Mouse (Mus musculus) CH12.LX (cell line): ENCODE data around the gene Spef2. TPM values are rescaled to one million over a fixed set of nuclear protein-coding genes. Genes with fewer than 3 reads are reported as not detected.
"Not testable (repeated sequence)": the region's sequence is repeated elsewhere in the genome, so short reads cannot be mapped to it uniquely, and the experiment has no call there.

Source experiments
- DNase-seq: peaks from one replicate; pipeline ENCODE4 v3.0.0-alpha.2; 2013; ENCODE audit errors: extremely low read depth
- H3K27ac ChIP-seq: 2 replicates; pipeline ENCODE4 v1.5.1; 2012; ENCODE audit warnings: low read depth, mild to moderate bottlenecking, control low read depth, moderate library complexity; ENCODE audit not compliant: insufficient read depth
- H3K27me3 ChIP-seq: replicated peaks from 2 replicates; pipeline ENCODE3; 2012; ENCODE audit warnings: inconsistent platforms
- H3K36me3 ChIP-seq, 2 experiments: replicated peaks in 1 of 2; 2 replicates each; pipeline versions ENCODE3 to v1.6.1; 2012; ENCODE audit warnings: inconsistent platforms in 1 of 2, low read length in 1 of 2, mild to moderate bottlenecking in 1 of 2, mixed read lengths in 1 of 2, moderate library complexity in 1 of 2; ENCODE audit not compliant: control insufficient read depth in 1 of 2, insufficient read depth in 1 of 2
- H3K4me1 ChIP-seq, 2 experiments: 2 replicates each; pipeline ENCODE4 v1.6.1; 2012; ENCODE audit warnings: inconsistent platforms in 1 of 2, moderate library complexity in 1 of 2; ENCODE audit not compliant: insufficient read depth in 2 of 2, control insufficient read depth in 1 of 2
- H3K4me2 ChIP-seq: 2 replicates; pipeline ENCODE4 v1.6.1; 2012; ENCODE audit warnings: low read depth, mild to moderate bottlenecking, control low read depth; ENCODE audit not compliant: poor library complexity, insufficient read depth, severe bottlenecking
- H3K4me3 ChIP-seq, 3 experiments: fragments of 150-350 bp in 1 of 3; sonication (generic) in 1 of 3; replicated peaks in 1 of 3; 2 replicates each; pipeline versions ENCODE3 to v1.5.1; 2011 to 2012; ENCODE audit warnings: low read depth in 2 of 3, low read length in 2 of 3, mild to moderate bottlenecking in 2 of 3, moderate library complexity in 2 of 3, control low read depth in 1 of 3, improper control_type of control experiment in 1 of 3, inconsistent platforms in 1 of 3, mixed read lengths in 1 of 3; ENCODE audit not compliant: poor library complexity in 1 of 3
- H3K79me2 ChIP-seq: replicated peaks from 2 replicates; pipeline ENCODE4 v1.6.1; 2012; ENCODE audit warnings: mild to moderate bottlenecking, moderate library complexity; ENCODE audit not compliant: control insufficient read depth, poor library complexity, insufficient read depth, severe bottlenecking; ENCODE audit errors: extremely low read depth
- H3K9ac ChIP-seq: 2 replicates; pipeline ENCODE4 v1.6.1; 2012; ENCODE audit warnings: low read depth, mild to moderate bottlenecking, control low read depth, moderate library complexity; ENCODE audit not compliant: insufficient read depth
- H3K9me3 ChIP-seq: replicated peaks from 2 replicates; pipeline ENCODE3; 2012; ENCODE audit warnings: low read length, inconsistent platforms, mixed read lengths
- CHD1 ChIP-seq: IDR thresholded peaks from 2 replicates; pipeline ENCODE4 v1.6.1; 2012; ENCODE audit warnings: low read depth, low read length, improper control_type of control experiment, inconsistent platforms
- CTCF ChIP-seq, 2 experiments: IDR thresholded peaks in 1 of 2; conservative IDR thresholded peaks in 1 of 2; 2 replicates each; pipeline ENCODE4 v1.5.1; 2011 to 2012; ENCODE audit warnings: low read depth in 2 of 2, low read length in 2 of 2, improper control_type of control experiment in 1 of 2, inconsistent platforms in 1 of 2, mild to moderate bottlenecking in 1 of 2, moderate library complexity in 1 of 2
- EP300 ChIP-seq: IDR thresholded peaks from 2 replicates; pipeline ENCODE4 v1.6.1; 2011; ENCODE audit warnings: low read length, improper control_type of control experiment
- ETS1 ChIP-seq: conservative IDR thresholded peaks from 2 replicates; pipeline ENCODE4 v1.6.1; 2012; ENCODE audit warnings: low read depth, mild to moderate bottlenecking, inconsistent platforms, low read length, improper control_type of control experiment, moderate library complexity
- HCFC1 ChIP-seq: IDR thresholded peaks from 2 replicates; pipeline ENCODE4 v1.6.1; 2012; ENCODE audit warnings: low read depth, mild to moderate bottlenecking, inconsistent platforms, low read length, improper control_type of control experiment
- JUN ChIP-seq: IDR thresholded peaks from 2 replicates; pipeline ENCODE4 v1.6.1; 2011; ENCODE audit warnings: low read depth, mild to moderate bottlenecking, low read length, improper control_type of control experiment, moderate library complexity; ENCODE audit not compliant: insufficient read depth
- JUND ChIP-seq: conservative IDR thresholded peaks from 2 replicates; pipeline ENCODE4 v1.6.1; 2011; ENCODE audit warnings: low read depth, low read length, improper control_type of control experiment
- MEF2A ChIP-seq: IDR thresholded peaks from 2 replicates; pipeline ENCODE4 v1.6.1; 2014; ENCODE audit warnings: low read depth, mild to moderate bottlenecking, inconsistent platforms, low read length, improper control_type of control experiment, borderline replicate concordance
- MYC ChIP-seq: IDR thresholded peaks from 2 replicates; pipeline ENCODE4 v1.6.1; 2011; ENCODE audit warnings: low read depth, mild to moderate bottlenecking, improper control_type of control experiment, low read length
- PAX5 ChIP-seq: IDR thresholded peaks from 2 replicates; pipeline ENCODE4 v1.6.1; 2012; ENCODE audit warnings: low read length, inconsistent platforms, mixed read lengths
- POLR2AphosphoS2 ChIP-seq: IDR thresholded peaks from 2 replicates; pipeline ENCODE4 v1.6.1; 2011; ENCODE audit warnings: low read depth, low read length, improper control_type of control experiment
- RAD21 ChIP-seq: IDR thresholded peaks from 2 replicates; pipeline ENCODE4 v1.6.1; 2011; ENCODE audit warnings: low read depth, mild to moderate bottlenecking, low read length, improper control_type of control experiment, moderate library complexity
- SIN3A ChIP-seq: IDR thresholded peaks from 2 replicates; pipeline ENCODE4 v1.6.1; 2012; ENCODE audit warnings: low read length, improper control_type of control experiment, inconsistent platforms
- TCF12 ChIP-seq: IDR thresholded peaks from 2 replicates; pipeline ENCODE4 v1.6.1; 2014; ENCODE audit warnings: low read depth, mild to moderate bottlenecking, inconsistent platforms, low read length, improper control_type of control experiment
- USF1 ChIP-seq: IDR thresholded peaks from 2 replicates; pipeline ENCODE4 v1.6.1; 2014; ENCODE audit warnings: low read depth, mild to moderate bottlenecking, inconsistent platforms, low read length, improper control_type of control experiment
- USF2 ChIP-seq: conservative IDR thresholded peaks from 2 replicates; pipeline ENCODE4 v1.6.1; 2011; ENCODE audit warnings: low read depth, low read length, improper control_type of control experiment
- ZMIZ1 ChIP-seq: IDR thresholded peaks from 2 replicates; pipeline ENCODE4 v1.6.1; 2012; ENCODE audit warnings: low read depth, mild to moderate bottlenecking, inconsistent platforms, low read length, improper control_type of control experiment
- dilution Hi-C: fragments of 300-500 bp; cut with MboI; formaldehyde crosslinking; loops from 2 replicates; pipeline ENCODE4 v1.14.3; 2020; ENCODE audit warnings: low sequenced_read_pairs; ENCODE audit not compliant: extremely low pct_unique_long_range_greater_than_20kb, extremely low pct_ligation_motif_present
- in situ Hi-C: fragments of 300-500 bp; cut with MboI; formaldehyde crosslinking; loops from 3 replicates; pipeline ENCODE4 v1.14.3; 2019; ENCODE audit warnings: low sequenced_read_pairs, low pct_ligation_motif_present, low pct_unique_long_range_greater_than_20kb, mixed read lengths
- polyA plus RNA-seq: library from polyadenylated mRNA; unstranded; fragments of >175 nt; gene quantifications from 2 replicates; pipeline ENCODE4 v1.2.1, GENCODE M21; 2012; ENCODE audit warnings: low read depth; ENCODE audit not compliant: insufficient read length
- total RNA-seq, 2 experiments: library from RNA; depleted of rRNA; stranded (reverse); fragments of 300-350 nt in 1 of 2; fragments of >200 nt in 1 of 2; gene quantifications; 2 replicates each; pipeline ENCODE4 v1.2.3; 2012 to 2014

Spef2 gene
- total and polyA plus RNA-seq, 3 experiments, result 0.51 to 1.4 (median 1.2) TPM

- no peak for DNase-seq
- no peak overlapping the region for H3K4me2 ChIP-seq
- no peaks in the 10 kb centered on the region for H3K79me2 ChIP-seq
- no peak overlapping the region for H3K27ac ChIP-seq
- no peak overlapping the region for H3K4me3 ChIP-seq
- dilution Hi-C loops, result no loop called here
- peaks cover 0 to 3% of the 10 kb centered on the region in 2 experiments; a peak in 1 of 4 replicates for H3K4me1 ChIP-seq
- no peaks in the 10 kb centered on the region for H3K27me3 ChIP-seq
- in situ Hi-C loops, result no loop called here
- no peaks in the 10 kb centered on the region for H3K9me3 ChIP-seq
- H3K36me3 ChIP-seq, result no peaks in the 10 kb centered on the region
- TF ChIP-seq POLR2AphosphoS2 (no peak), ZMIZ1 (no peak), USF1 (no peak), TCF12 (no peak), CTCF (conservative IDR thresholded peaks at IDR 0.05 in 1 of 2, IDR thresholded peaks at IDR 0.05 in 1 of 2; ENCODE audit: low read depth in 2 of 2, low read length in 2 of 2) (no peak)
- H3K9ac ChIP-seq, result no peak overlapping the region
These were observed 80.1 kb downstream of the Spef2 start for GRCm38 (mm10) chr15:9668575-9668974.

GRCm38 (mm10) chr15:9664948-9665347 lies 83.7 kb downstream of the Spef2 start:
- H3K4me3 ChIP-seq, H3K9ac ChIP-seq: not testable (repeated sequence)

GRCm38 (mm10) chr15:9661215-9661614 lies 87.5 kb downstream of the Spef2 start:
- H3K4me2 ChIP-seq, result no peak overlapping the region
- H3K4me3 ChIP-seq, result no peak overlapping the region
- H3K27ac ChIP-seq, result no peak overlapping the region
- DNase-seq, result no peak
- in situ Hi-C loops, result no loop called here
- dilution Hi-C loops, result no loop called here
- no peaks in the 10 kb centered on the region for H3K27me3 ChIP-seq
- no peaks in the 10 kb centered on the region for H3K79me2 ChIP-seq
- no peak overlapping the region for H3K9ac ChIP-seq
- TF ChIP-seq USF2, result no peak
- TF ChIP-seq EP300, result no peak
- TF ChIP-seq MEF2A, result no peak
- TF ChIP-seq PAX5, result no peak
- no peak for TF ChIP-seq JUN
- TF ChIP-seq SIN3A, result no peak
- no peak for TF ChIP-seq ZMIZ1
- no peak for TF ChIP-seq RAD21
- no peak for TF ChIP-seq CHD1
- TF ChIP-seq ETS1, result no peak
- TF ChIP-seq HCFC1, result no peak
- no peak for TF ChIP-seq JUND
- no peak for TF ChIP-seq MYC
- TF ChIP-seq USF1, result no peak
- H3K4me1 ChIP-seq, result no peaks in the 10 kb centered on the region
- H3K36me3 ChIP-seq, result no peaks in the 10 kb centered on the region
- no peaks in the 10 kb centered on the region for H3K9me3 ChIP-seq

More at GRCm38 (mm10) chr15:9664948-9665347, 83.7 kb downstream of the Spef2 start:
- H3K4me1 ChIP-seq, DNase-seq, H3K9me3 ChIP-seq, H3K27me3 ChIP-seq, H3K4me2 ChIP-seq, in situ Hi-C loops, H3K36me3 ChIP-seq, H3K79me2 ChIP-seq, H3K27ac ChIP-seq, dilution Hi-C loops: not testable (repeated sequence)
